Mouse (Mus musculus) thymus, postnatal 4 days (tissue): ENCODE data around the gene Slc39a9.

Experiments
- DNase-seq: peaks from one replicate; pipeline ENCODE4 v3.0.0; 2021

The Slc39a9 gene

DNA sequence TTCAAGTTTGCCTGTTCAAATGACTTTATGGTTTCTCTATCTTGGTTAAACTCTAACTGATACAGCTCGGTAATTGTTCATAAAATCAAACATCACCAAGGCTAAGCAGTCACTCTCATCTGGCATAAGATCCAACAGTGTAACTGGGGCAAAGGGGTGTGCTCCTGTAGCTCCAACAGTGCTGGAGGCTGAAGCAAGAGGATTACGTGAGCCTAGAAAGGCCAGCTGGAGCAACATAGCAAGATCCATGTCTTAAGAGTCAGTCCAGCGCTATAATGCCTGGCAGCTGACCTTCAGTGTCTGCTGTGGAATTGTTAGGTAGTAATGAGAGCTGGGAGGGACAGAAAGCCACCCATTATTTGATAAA lies 11.0 kb downstream of the Slc39a9 start:
- no peak for DNase-seq

DNA sequence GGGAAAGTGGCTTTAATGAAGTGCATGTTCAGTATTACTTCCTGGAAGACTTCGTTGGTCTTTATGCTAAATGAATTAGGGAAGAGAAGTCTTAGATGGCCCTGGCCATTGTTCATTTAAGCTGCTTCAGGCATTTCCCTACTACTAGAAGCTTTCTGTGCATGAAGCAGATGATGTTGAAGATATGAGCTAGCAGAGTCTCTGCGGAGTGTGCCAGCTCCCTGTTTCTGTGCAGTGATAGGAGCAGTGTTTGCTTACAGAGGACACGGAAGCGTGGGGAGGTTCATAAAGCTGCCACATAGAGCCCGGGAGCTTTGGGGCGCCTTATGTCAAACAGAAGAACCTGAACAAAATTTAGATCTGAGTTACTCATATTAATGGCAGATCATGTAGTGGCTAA lies 15.0 kb downstream of the Slc39a9 start:
- no peak for DNase-seq

DNA sequence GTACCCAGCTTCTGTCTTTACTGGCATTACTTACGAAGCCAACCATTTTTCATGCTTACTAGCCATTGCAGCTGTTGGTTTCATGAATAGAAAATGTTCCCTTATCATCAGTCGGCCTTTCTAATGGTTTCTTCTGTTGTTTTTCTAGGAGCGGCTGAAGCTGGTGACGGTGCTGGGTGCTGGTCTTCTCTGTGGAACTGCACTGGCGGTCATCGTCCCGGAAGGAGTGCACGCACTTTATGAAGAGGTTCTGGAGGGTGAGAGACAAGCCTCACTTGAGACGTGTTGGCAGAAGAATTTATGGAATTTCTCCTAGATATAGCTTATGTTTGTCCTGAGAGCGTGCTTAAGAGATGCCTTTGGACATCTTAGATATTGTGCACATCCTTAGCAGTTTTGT lies 18.6 kb downstream of the Slc39a9 start:
- no peak for DNase-seq

DNA sequence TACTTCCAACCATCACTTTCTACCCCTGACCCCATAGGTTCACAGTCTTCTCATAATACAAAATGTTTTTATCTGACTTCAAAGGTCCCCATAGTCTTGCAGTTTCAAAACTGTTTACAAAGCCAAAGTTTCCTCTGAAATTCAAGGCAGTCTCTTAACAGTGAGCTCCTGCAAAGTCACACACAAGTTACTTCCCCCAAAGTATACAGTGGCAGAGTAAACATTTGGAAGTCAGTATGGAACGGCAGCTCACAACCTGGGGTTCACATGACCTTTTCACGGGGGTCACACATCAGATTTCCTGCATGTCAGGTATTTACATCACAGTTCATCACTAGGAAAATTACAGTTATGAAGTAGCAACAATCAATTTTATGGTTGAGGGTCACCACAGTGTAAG lies 20.3 kb downstream of the Slc39a9 start:
- DNase-seq, result no peak

DNA sequence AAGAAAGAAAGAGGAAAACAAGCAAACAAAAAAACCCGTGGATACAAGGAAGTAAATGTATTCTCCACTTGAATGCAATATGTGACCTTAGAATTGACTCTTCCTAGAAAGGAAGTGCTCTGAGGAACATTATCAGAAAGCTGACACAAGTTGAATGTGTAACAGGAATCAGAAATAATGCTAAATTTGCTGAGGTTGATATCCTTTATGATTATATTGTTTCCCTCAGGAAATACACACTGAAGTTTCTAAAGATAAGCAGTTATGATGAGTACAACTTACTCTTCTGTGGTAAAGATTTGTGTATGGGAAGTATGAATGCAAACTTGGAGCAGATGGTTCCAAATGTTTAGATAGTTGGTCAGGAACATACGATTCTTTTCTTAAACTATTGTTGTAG lies 24.7 kb downstream of the Slc39a9 start:
- no peak for DNase-seq

DNA sequence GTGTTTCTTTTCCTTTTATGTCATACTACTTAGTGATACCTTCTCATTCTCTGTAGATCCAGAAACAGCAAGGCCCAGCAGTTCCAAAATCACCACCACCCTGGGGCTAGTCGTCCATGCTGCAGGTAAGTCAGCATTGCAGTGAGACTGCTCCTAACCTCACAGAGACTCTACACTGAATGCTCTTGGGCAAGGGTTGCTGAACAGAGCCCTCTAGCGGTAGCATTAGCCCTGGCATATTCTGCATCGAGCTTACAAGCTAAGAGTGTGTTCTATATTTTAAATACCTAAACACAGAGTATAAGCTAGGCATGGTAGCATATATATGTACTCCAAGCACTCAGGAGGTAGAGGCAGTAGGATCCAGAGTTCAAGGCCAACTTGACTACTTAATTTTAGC lies 29.5 kb downstream of the Slc39a9 start:
- DNase-seq, result peak; percentile 64

DNA sequence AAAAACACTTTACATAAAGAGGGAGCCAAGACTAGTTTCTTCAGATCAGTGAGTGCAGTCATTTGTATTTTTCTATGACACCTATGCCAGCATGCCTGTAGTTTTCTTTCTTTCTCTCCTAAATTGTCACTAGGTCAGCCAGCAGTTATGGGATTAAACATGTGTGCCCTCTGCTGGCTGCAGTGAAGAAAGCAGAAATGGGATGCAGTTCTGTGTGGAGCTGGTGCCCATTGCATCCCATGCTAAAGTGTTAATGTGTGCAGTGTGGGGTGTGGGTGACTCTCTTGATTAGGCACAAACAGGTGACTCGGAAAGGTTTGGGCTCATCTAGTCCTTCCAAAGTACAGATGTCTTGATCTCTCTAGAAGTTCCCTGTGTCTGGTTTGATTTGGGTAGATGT lies 37.7 kb downstream of the Slc39a9 start:
- DNase-seq, result peak; percentile 44

DNA sequence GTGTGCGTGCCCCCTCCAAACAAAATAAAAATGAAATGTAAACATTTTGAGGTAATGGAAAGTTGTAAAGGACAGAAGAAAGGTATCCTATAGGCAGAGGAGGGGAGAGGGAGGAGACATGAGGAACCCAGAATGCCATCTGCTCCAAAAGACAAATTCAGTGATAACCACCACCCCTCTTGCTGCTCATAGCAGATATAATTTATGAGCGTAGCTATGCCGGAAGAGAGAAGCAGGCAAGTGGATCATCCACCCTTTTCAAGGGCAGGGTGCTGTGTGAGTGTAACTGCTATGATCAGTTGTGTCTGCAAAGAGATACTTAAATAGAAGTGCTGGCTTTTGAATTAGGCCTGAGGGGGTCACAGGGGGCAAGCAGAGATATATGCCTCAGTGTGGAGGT lies 39.9 kb downstream of the Slc39a9 start:
- no peak for DNase-seq

DNA sequence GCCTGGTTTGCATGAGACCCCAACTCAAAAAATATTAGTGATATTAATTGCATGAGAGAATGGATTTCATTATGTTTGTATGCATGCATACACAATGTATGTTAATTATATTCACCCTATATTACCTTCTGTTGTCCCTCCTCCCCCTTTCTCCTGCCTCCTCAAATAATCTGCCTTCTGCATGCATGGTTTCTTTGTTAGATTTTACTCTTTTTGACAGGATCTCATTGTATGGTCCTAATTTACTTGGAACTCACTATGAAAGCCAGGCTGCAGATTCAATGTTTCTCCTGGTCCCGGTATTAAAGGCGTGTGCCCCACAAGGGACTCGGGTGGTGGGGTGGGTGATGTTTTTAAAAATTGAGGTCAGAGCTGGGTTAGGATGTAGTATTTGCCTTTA lies 40.6 kb downstream of the Slc39a9 start:
- DNase-seq, result no peak

DNA sequence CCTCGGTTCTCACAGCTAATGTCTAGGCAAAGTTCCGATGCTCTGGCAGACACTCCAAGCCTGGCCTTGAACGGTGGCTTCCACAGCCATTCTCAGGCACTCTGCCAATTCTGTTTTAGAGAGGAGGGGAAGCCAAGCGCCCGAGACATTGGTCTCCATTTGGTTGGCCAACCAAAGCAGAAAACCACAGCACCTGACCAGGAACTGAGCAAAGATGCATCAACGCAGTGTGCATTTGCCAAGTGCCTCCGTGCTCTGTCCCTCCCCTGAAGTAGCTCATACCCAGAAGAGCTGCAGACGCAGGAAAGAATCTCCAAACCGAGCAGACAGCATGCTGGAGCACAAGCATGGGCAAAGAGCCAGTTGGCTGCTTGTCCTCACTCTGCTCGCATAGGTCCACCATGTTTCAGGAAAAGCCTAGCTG lies 44.1 kb downstream of the Slc39a9 start:
- DNase-seq, result no peak

DNA sequence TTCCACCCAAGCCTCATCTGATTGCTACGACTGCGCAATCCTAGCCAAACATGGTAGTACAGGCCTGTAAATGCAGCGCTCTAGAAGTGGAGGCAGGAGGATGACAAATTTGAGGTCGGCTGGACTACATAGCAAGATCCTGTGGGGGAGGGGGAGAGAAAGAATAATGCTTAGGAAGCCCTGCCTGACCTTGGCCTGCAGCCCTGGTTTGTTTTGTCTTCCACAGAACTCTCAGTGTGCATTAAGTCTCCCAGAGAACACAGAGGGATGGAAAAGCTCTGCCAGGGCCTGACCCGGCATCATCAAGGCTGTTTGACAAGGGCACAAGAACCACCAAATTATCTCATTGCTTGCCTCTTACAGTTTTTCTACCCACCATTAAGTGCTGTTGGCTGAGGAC lies 46.0 kb downstream of the Slc39a9 start:
- no peak for DNase-seq

DNA sequence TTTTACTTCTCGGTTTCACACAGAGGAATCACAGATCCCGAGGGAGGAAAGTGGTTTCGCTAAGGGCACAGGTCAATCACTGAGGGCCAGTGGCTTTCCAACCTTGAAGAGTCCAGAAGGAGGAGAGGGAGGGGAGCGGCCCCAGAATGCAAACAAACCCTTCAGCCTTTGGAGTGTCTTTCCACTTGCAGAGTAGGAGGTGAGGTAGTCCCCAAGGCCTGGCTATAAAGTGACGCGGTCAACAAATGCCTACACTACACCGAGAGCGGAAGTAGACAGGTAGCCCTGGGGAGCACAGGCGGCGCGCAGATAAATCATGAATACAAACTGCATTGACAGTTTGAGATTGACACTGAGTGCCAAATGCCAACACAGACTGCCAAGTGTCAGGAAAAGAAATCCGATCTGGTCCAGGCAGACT lies 48.0 kb downstream of the Slc39a9 start:
- DNase-seq, result no peak

DNA sequence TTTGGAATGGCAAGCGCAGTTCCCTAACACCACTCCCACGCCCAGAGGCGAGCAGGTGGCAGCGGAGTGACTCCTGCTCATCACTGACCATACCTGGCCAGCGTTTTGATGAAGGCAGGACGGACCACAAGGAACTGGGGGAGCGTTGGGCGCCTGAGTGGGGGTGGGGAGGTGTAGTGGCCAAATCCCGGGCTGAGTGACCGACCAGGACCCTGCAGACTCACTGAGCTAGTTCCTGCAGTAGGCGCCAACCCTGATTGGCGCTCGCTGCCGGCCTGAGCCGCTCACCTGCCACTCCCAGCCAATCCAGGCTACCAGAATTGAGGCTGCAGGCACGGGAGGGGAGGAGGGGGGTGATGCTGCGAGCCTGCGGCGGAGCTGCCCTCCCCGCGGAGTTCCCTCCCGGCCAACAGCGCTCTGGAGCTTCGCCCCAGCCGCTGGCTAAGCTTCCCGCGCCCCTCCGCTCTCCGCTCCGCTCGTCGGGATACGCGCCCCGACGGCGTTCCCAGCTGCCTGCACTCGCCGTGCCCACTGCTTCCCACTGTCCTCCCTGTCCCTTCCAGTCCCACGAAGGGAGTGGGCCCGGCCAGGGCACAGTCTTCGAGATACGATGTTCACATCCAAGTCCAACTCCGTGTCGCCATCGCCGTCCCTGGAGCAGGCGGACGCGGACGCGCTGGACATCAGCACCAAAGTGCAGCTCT lies 48.7 kb downstream of the Slc39a9 start, which contains the start of gene Plekhd1:
Gene Plekhd1, plus strand, starts transcription at position 323 of the 704 bp plus-strand sequence.
- DNase-seq, result peak; percentile 37

DNA sequence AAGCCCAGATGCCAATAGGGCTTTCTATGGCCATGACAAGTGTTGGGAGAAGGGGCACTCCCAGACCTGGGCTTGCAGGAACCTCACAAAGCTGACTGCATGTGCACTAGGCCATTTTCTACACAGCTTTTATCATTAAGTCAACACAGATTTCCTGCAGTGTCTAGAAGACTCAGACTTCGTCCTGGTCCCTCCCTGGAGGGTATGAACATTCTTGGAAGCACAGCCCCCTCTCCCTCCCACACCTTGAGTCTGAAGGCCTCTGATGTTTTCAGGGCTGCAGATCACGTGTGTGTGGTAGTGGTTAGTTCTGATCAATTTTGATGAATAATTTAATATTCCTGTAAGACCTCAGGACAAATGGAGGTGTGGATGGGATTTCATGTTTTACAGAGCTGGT lies 50.0 kb downstream of the Slc39a9 start:
- no peak for DNase-seq

DNA sequence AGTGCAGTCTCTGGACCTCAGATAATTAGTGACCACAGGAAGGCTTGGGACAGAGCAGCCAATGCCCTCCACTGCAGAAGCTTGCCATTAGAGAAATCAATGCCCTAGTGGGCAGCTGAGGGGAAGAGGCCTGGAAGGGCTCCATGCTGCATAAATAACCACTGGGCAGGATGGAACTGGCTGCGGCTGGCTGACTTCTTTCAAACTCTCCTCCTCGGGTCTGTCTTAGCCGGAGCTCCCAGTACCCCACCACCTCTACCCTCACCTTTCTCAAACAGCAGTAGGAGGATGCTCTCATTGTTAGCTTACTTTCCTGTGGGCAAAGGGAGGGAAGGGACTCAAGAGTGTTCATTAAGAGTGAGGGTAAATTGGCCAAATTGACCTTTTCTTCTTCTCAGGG lies 51.3 kb downstream of the Slc39a9 start:
- DNase-seq, result no peak

DNA sequence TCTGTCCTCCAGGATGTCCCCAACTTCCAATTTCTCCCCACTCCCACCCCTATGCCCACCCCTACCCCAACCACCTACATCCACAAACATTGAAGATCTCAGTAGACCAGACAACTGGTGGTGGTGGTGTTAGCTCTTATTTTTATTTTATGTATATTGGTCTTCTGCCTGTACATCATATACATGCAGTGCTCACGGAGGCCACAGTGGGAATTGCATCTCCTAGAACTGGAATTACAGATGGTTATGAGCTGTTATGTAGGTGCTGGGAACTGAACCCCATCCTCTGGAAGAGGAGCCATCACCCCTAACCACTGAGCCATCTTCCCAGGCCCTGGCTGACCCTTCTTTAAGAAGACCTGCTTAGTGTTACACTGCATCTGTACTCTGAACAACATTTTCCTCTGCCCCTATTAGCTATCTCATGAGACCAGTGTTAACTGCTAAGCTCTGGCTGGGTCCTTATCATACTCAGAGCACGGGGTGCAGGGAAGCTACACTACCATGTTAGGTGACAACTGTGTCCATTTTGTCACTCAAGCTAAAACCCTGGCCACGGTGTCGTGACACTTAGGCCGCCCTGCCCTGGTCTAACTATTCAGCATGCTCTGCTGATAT lies 55.0 kb downstream of the Slc39a9 start:
- no peak for DNase-seq

DNA sequence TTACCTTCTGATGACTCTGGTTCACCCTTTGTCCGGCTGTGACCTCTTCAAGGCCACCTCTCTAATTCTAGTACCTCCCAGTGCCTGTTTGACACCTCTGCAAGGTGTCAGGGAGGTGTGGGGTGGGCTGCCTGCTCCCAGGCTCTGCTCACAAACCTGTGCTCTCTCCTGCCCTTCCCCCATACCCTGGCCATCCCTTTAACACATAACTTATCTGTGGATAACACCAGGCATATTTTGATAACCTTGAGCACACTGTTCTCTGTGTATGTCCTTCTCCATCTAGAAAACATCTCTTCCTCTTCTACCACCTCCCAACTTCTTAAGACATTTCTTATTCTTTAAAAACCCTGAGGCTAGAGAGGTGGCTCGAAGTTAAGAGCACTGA lies 55.5 kb downstream of the Slc39a9 start:
- DNase-seq, result no peak

DNA sequence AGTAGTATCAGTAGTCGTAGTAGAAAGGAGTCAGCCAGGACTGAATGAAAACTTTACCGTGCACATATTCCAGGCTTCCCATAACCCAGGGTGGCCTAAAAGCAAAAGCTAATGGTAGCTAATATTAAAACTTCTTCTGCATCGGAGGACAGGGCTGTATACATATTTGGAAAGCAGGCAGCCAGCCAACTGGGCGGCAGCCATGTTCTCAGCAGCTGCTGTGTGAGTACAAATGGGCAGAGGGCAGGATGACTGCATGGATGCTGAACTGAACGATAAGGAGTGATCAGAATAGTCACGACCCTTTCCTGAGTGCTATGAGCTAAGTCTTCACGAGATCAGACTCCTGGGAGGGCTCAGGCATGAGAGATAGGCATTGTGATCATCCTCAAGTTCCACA lies 57.6 kb downstream of the Slc39a9 start:
- DNase-seq, result no peak

DNA sequence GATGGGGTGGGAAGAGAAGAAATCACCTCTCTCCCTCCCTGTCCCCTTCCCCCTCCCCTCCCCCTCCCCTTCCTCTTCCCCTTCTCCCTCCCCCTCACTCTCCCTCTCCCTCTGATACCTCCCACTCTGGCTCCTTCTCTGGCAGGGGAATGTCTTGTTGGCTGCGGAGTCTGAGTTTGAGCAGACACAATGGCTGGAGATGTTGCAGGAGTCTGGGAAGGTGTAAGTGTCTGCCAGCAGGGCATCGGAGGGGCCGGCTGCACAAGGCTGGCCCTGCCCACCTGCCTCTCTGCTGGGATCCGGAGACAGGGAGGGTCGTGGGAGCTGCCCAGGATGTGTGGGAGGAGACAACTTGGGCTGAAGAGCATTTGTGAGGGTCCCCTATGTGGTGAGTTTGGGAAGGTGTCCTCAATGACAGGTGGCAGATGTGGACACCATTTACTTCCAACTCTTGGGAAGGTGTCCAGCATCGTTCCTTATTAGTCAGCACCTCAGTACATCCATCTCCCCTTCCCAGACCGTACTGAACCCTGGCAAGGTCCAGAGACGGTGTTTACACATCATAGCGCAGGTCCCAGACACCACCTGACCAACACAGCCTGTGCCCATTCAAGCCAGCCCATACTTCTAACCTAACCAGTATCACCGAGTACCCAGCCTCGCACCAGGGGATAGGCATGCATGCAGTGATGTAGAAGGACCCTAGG lies 62.7 kb downstream of the Slc39a9 start:
- no peak for DNase-seq

DNA sequence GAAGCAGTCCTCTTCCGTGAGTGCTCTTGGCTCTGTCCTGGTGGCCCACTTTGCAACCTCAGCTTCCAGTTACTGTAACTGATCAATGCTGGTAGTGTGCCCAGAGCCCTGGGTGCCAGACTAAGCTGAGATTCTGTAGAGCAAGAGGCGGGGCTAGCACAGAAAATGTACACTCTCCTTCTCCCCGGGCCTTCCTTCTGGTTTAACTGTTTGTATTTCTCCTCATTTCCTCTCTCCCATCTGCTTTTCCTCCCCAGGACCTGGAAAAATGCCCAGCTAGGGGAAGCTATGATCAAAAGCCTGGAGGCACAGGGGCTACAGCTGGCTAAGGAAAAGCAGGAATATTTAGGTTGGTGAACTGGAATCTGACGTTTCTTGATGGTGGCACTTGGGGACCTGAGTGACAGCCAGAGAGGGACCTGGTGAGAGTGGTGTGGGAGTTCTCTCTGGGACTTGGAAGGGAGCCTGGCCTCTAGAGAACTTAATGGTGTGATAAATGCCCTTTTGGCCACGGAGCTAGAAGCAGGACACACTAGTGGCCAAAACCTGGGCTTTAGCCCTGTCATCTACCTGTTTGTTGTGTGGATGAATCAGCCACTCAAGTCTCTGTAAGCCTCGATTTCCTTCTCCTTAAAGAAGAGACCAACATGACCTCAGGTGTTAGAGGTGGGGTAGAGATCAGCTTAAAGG lies 63.4 kb downstream of the Slc39a9 start:
- no peak for DNase-seq

DNA sequence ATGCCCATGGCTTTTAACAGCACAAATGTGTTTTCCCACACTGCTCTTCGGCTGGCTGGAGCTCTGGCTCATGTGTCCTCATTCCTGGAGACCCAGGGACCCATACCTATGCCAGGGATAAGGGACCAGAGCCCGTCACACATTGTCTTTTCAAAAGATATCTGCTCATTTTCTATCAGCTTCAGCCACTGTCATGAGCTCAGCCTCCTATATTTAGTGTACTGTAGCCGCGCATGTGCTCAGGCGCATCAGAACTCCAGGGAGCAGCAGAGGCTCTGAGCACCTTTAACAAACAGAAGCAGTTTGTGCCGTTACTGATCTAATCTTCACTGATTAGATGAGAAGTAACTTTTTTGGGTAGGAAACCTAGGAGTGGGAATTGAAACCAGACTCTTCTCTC lies 72.2 kb downstream of the Slc39a9 start:
- DNase-seq, result no peak

DNA sequence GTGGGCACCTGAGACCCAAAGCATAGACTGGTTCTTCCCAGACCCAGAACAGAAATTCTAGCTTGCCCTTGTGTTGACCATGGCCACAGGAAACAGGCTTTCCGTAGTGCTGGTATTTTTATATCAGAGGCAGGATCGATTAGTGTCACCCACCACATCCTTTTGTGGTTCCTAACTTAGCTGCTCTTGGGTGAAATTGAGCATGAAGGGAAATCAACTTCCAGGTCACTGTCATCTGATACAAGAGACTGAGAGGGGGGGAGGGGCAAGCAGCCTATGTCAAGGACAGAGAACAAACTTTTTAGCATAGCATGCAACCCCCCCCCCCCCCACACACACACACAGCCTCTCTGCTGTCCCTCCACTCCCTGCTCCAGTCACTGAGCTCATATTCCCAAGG lies 75.5 kb downstream of the Slc39a9 start:
- no peak for DNase-seq

DNA sequence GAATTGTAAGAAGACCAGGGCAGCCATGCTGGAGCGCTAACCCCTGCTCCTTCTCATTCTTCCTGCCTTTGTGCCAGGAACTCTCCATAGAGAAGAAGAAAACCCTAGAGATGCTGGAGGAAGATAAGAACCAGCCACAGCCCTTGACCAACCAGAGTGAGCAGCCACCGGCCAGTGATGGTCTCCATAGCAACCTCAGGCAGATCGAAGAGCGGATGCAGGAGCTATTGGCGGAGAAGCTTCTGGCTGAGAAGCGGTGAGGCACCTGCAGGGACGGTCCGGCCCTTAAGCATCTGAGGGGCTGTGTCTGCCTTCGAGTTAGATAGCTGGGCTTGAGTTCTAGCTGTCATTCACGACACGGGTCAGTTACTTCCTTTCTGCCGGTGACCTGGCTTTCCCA lies 76.8 kb downstream of the Slc39a9 start:
- DNase-seq, result no peak

DNA sequence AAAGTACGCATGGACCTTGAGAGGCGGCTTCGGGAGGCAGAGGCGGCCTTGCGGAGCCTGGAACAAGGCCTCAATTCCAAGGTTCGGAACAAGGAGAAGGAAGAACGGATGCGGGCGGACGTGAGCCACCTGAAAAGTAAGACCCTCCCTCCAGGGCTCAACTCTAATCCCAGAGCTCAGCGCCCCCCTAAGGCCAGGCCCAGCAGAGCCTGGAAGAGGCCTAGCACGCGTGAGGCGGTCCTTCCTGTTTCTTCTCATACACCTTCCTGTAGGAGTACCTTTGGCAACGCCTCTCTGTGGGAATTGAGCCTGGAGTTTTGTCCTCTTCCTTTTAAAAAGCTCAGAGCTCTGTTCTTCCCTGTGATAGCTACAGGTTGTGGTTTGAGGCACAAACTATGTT lies 77.8 kb downstream of the Slc39a9 start:
- DNase-seq, result no peak
